Mouse (Mus musculus) naive thymus-derived CD4-positive, alpha-beta T cell, adult 2 months (primary cell): ENCODE measurements around the gene Iars.
"Not testable (repeated sequence)": the region's sequence is repeated elsewhere in the genome, so short reads cannot be mapped to it uniquely, and the experiment has no call there.

Experiments
- DNase-seq: peaks from one replicate; pipeline ENCODE4 v3.0.0-alpha.2; 2011; ENCODE audit warnings: low read depth

The Iars gene

DNA sequence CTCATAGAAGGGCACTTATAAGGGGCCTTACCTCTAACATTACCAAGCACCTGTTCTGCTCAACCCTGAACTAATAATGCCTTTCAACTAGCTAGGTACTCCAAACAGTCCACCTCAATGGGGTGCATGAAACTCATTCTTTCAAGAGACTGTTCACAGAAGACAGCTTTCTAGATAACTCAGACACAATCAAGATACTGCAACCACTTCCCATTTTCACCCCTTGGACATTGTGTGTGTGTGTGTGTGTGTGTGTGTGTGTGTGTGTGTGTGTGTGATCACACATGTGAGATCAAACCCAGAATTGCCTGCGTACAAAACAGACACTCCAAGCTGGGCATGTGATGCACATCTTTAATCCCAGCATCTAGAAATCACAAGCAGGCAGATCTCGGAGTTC is 56.1 kb downstream of the Iars start:
- no peak for DNase-seq

DNA sequence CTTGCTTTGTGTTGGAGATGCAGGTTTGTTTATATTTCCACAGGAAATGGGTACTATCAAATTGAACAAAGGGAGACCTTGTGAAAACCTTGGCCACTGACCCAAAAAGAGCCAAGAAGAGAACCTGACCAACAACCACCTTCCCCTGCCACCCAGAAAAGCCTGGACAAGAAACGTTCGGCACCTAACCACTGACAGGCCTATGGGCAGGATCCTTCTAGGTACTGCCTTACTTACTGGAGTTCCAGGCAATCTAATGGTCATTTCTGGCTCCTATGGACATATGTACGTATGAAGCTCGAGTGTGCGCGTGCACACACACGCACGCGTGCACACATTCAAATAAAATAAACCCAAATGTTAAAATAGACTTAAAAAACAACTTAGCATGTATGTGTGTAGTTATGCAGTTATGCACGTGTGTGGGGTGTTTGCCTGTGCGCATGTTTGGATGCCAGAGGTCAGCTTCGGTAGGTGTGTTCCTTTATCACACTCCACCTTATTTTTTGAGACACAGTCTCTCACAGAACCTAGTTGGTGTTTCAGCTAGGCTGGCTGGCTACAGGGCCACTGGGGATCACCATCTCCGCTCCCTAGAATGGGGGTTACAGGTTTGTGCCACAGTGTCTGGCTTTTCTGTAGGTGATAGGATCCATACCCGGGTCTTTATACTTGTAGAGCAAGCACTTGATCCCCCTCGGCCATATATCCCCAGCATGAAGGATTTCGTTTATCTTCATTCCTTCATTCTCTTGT is 59.6 kb downstream of the Iars start:
- no peak for DNase-seq

DNA sequence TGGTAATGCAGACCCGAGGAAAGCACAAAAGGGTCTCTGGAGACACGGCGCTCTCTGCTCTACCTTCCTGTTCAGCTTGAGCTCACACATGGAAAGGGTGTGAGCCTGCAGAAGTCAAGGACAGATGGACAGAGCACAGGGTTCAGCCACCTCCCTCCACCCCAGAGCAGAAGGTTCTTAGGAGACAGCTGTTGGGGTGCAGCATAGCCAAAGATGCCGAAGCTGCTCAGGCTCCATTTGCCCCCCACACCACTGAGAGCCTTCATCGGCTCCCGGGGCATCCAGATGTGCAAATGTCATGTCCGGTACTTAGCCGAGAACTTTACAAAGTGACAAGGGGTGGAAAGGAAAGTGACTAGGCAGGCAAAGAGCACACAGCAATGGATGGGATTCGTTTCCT is 74.7 kb downstream of the Iars start:
- DNase-seq = no peak

DNA sequence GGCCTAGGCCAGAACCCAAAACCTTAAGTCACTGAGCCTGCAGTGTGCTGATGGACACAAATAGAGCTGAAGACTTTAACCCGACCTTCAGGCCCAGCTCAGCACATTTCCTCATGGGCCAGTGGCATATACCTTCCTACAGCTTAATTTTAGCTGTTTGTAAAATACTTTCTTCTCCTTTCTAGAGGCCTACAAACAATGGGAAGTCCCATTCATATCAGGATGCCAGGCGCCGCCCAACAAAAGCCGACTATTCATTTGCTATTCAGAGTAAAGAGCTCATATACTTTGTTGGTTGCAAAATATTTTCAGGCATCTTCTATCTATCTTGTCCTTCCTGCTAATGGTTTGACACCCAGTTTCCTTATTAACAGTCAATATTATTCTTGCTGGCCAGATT is 76.1 kb downstream of the Iars start:
- DNase-seq = no peak

DNA sequence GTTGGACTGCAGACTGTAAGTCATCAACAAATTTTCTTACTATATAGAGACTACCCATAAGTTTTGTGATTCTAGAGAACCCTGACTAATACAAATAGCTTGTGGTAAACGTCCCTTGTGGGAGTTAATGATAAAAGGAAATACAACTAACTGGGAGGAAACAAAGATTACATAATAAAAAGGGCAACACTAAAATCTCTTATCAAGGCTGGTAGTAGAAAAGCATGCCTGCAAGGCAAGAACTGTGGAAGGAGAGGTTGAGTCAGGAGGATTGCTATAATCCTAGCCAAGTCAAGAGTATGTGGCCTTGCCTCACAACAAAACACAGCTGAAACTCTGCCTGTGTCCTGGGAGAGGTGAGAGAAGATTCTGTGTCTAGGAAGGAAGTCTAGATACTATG is 78.8 kb downstream of the Iars start:
- DNase-seq = no peak

DNA sequence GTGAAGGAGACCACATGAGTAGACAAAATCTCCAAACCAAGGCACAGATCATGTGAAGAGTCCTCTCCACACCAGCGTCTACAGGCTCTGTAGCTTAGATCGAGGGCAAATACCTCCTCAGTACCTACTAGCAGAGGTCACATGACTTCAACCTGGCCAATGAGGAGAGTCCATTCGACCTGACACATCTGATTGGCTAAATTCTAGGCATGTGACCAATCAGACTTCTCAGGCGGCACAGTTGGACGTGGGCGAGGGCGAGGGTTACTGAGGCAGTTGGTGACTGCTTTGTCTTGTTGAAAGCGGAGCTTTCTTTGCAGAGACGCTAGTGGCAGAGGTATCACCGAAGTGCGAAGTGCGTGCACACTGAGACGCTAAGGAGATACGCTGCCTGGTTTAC is 80.3 kb downstream of the Iars start:
- no peak for DNase-seq

DNA sequence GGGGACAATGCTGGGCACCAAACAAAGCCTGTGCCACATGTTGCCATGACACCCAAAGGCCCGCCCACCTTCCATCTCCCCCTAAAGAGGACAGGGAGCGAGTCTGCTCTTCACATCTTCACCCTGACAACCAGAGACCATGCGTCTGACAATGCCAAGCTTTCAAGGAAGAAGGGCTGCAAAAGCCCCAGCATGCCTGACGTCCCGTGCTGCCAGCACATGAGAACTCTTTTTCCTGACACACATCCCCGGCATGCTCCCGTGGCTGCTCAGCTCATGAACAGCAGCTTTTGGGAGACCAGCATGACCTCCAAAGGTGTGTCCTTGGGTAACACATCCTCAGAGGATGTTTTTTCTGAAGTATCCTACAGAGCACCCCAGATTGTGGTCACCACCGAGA is 83.4 kb downstream of the Iars start:
- DNase-seq = no peak

DNA sequence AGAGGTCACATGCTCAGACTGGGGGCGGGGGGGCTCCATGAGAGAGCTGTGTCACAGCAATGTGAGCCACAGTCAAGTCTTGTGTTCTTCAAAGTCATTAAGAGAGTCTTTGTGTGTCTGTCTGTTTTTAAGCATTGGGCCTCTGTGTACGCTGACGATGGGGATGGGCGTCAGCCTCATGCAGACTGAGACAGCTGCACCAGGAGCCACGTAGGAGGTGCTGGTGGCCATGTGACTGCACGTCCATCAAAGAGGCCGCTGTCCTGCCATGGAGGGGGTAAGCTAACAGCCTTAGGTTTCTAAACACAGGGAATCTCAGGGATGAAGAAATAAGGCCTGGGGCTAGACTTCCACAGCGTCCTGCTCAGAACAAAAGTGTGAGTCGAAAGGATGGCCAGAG is 84.4 kb downstream of the Iars start:
- no peak for DNase-seq

DNA sequence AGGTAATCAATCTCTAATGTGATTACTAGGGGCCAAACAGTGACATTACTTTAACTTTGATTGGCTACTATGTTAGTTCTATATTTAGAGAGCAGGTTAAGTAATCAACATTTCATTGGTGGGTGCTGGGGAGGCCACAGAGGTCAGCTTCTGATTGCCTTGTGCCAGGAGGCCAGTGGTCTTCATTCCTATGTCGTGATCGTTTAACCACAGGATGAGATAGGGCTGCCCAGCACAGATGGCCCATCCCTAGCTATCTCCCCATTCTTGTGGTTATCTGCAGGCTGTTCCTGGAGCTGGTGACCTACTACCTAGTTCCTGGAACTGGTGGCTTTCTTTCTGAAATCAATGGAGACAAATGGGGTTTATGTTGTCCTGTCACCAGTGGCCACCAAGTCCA is 86.1 kb downstream of the Iars start:
- DNase-seq = no peak

DNA sequence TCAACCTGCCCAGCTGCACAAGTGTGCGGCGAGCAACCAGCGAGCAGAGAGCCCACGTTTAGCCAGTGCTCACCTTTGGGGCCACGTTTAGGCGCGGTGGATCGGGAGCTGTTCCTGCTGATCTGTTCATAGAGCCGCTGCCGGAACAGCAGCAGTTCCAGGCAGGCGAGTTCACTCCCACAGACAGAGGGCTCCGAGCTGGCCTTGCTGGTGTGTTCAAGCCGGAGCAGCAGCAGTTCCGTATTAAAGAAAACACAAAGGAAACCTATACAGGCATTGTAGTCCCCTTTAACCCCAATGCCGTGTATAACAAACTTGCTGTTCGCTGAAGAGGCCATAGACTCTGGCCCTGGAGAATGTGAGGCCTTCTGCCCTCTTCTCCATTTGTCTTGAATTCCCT is 87.2 kb downstream of the Iars start:
- no peak for DNase-seq

DNA sequence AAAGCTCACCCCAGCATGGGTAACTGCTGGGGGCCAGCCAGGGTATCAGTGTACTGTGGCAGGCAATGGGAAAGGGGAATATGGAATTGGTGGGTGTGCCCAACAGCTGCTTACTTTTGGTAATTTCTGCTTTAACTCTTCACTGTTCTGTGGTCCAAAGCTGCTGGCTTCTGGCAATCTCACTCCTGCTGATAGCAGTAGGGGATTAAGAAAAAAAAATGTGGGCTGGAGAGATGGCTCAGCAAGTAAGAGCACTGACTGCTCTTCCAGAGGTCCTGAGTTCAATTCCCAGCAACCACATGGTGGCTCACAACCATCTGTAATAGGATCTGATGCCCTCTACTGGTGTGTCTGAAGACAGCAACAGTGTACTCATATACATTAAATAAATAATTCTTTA is 89.6 kb downstream of the Iars start:
- not testable (repeated sequence) for DNase-seq
